Mouse (Mus musculus) small intestine, adult 2 months (tissue): ENCODE data around the gene Nlgn2. TPM values are rescaled to one million over a fixed set of nuclear protein-coding genes. Genes with fewer than 3 reads are reported as not detected.

Experiments
- H3K27ac ChIP-seq: fragments of 200-500 bp; 2 replicates; pipeline ENCODE4 v1.5.1; 2012; ENCODE audit warnings: low read depth, low read length, control low read depth, inconsistent platforms; ENCODE audit not compliant: insufficient read depth
- H3K27me3 ChIP-seq: fragments of 200-500 bp; 2 replicates; pipeline ENCODE4 v1.6.1; 2012; ENCODE audit warnings: mild to moderate bottlenecking, moderate library complexity, low read length, inconsistent platforms; ENCODE audit not compliant: control insufficient read depth, insufficient read depth
- H3K36me3 ChIP-seq: fragments of 200-500 bp; 2 replicates; pipeline ENCODE4 v1.6.1; 2012; ENCODE audit warnings: mild to moderate bottlenecking, low read length, control low read depth, inconsistent platforms; ENCODE audit not compliant: control insufficient read depth, insufficient read depth
- H3K4me1 ChIP-seq: fragments of 200-500 bp; 2 replicates; pipeline ENCODE4 v1.6.1; 2012; ENCODE audit warnings: low read length, inconsistent platforms, mixed read lengths; ENCODE audit not compliant: control insufficient read depth, insufficient read depth, insufficient read length
- H3K4me3 ChIP-seq: fragments of 200-500 bp; 2 replicates; pipeline ENCODE4 v1.5.1; 2012; ENCODE audit warnings: low read depth, mild to moderate bottlenecking, control low read depth, inconsistent platforms, low read length, moderate library complexity
- CTCF ChIP-seq: fragments of 200-500 bp; IDR thresholded peaks from 2 replicates; pipeline ENCODE4 v1.5.1; 2012; ENCODE audit warnings: low read depth, mild to moderate bottlenecking, control low read depth, inconsistent platforms, low read length, moderate library complexity, mixed read lengths; ENCODE audit not compliant: insufficient replicate concordance, insufficient read length; ENCODE audit errors: extremely low read depth
- POLR2A ChIP-seq: fragments of 200-500 bp; IDR thresholded peaks from 2 replicates; pipeline ENCODE4 v1.6.1; 2012; ENCODE audit warnings: low read depth, mild to moderate bottlenecking, control low read depth, inconsistent platforms, low read length, moderate library complexity
- WGBS: fragments of 180-500 bp; shearing (Covaris S2); methylation state at CpG from one replicate; pipeline ENCODE4 v1.1.7; 2018; 5-methylcytosine and 5-hydroxymethylcytosine counted together
- polyA plus RNA-seq: library from polyadenylated mRNA; depleted of rRNA; stranded (reverse); fragments of >200 nt; gene quantifications from 2 replicates; pipeline ENCODE4 v1.2.3, GENCODE M21; 2012

The Nlgn2 gene
- polyA plus RNA-seq, 1 experiment: 11.1 TPM

DNA sequence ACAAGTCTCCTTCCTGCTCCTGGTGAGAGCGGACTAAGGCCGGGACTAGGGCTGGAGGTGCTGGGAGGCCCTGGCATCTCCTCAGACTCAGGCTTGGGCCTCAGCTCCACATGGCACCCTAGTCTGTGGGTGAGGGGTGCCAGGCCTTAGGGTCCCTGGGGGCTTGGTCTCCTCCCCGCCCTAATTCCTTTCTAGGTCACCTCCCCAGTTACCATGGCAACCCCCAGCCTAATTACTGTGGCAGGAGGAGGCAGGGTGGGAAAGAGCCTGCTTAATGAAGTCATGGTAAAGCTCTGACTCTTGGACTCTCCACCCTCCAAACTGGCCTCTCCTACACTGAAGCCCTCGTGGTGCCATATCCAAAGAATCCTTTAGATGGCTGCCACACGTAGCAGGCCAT is 8.8 kb downstream of the Nlgn2 start:
- no peak overlapping the region for H3K4me3 ChIP-seq
- no peaks in the 10 kb centered on the region for H3K27me3 ChIP-seq
- no peaks in the 10 kb centered on the region for H3K36me3 ChIP-seq
- TF ChIP-seq CTCF (no peak), POLR2A (no peak)
- H3K4me1 ChIP-seq: peaks cover 2% of the 10 kb centered on the region
- WGBS: 72% methylated on average over 5 of the region's 5 CpGs
- H3K27ac ChIP-seq: no peak overlapping the region

DNA sequence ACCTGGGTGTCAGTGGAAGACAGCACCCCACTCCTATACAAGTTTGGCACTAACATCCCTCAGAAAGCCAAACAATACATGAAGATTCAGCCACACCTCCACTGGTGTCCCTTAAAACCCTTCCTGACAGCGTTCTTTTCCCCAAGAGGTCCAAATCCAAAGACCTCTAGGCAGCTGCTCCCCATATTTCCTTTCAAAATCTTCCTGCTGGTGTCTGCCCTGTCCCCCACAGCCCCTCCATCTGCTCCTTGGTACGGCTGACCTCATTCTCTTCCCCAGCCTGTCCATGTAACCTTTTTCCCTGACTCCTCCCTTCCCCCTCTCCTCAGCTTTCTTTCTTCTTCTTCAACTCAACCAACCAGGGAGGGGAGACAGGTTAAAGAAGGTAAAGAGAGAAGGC is 14.1 kb downstream of the Nlgn2 start:
- Histone ChIP-seq H3K36me3 (no peaks in the 10 kb centered on the region), H3K27ac (no peak overlapping the region), H3K4me1 (no peaks in the 10 kb centered on the region), H3K27me3 (no peaks in the 10 kb centered on the region), H3K4me3 (no peak overlapping the region)
- WGBS: 72% methylated on average over 2 of the region's 2 CpGs
- no peak for TF ChIP-seq CTCF
- no peak for TF ChIP-seq POLR2A

- Histone ChIP-seq H3K36me3 (no peaks in the 10 kb centered on the region), H3K4me1 (no peaks in the 10 kb centered on the region), H3K27me3 (no peaks in the 10 kb centered on the region), H3K27ac (no peak within 1 kb of the TSS), H3K4me3 (no peak within 1 kb of the TSS)
- 81% methylated on average over 3 of the region's 3 CpGs for WGBS
- no peak for TF ChIP-seq CTCF
- TF ChIP-seq POLR2A: no peak
Measured at GRCm38 (mm10) chr11:69822080-69822479, 15.5 kb downstream of the Nlgn2 start, which contains the start of gene Spem1. Gene Spem1 (minus strand): TSS chr11:69822180.

DNA sequence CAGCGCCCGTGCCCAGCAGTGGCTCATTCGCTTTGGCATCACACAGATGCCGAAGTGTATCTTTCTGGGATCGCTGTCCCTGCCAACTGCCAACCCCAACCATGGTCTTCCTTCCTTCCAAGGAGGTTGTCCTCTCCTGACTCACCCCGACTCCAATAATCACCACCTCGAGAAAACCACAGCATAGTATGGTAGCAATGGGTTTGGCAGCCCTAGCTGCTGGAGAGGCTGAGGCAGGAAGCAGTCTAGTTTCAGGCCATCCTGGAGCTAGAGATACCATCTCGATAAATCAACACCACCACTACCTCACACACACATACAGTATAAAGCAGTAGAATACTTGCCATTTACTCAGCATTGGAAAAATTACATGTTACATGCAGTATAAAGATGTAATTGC is 18.7 kb downstream of the Nlgn2 start:
- WGBS: 90% methylated on average over 8 of the region's 8 CpGs
- Histone ChIP-seq H3K36me3 (no peaks in the 10 kb centered on the region), H3K27me3 (no peaks in the 10 kb centered on the region), H3K4me1 (no peaks in the 10 kb centered on the region), H3K27ac (no peak overlapping the region), H3K4me3 (no peak overlapping the region)
- TF ChIP-seq POLR2A (no peak), CTCF (no peak)

GRCm38 (mm10) chr11:69818365-69818764 is 19.2 kb downstream of the Nlgn2 start, which contains the start of gene Spem2:
Gene Spem2 (minus strand): TSS chr11:69818465.
- Histone ChIP-seq H3K4me3 (no peak within 1 kb of the TSS), H3K27ac (no peak within 1 kb of the TSS)

GRCm38 (mm10) chr11:69816520-69816919 is 21.1 kb downstream of the Nlgn2 start:
- Histone ChIP-seq H3K27ac (no peak overlapping the region), H3K36me3 (no peaks in the 10 kb centered on the region), H3K27me3 (no peaks in the 10 kb centered on the region), H3K4me1 (no peaks in the 10 kb centered on the region), H3K4me3 (no peak overlapping the region)
- TF ChIP-seq CTCF: no peak
- no peak for TF ChIP-seq POLR2A
- 33% methylated on average over 12 of the region's 12 CpGs for WGBS

More at GRCm38 (mm10) chr11:69818365-69818764, 19.2 kb downstream of the Nlgn2 start, which contains the start of gene Spem2:
- 87% methylated on average over 2 of the region's 2 CpGs for WGBS
- TF ChIP-seq POLR2A: no peak
- TF ChIP-seq CTCF: no peak
- Histone ChIP-seq H3K4me1 (no peaks in the 10 kb centered on the region), H3K36me3 (no peaks in the 10 kb centered on the region), H3K27me3 (no peaks in the 10 kb centered on the region)

- 78% methylated on average over 10 of the region's 10 CpGs for WGBS
- Histone ChIP-seq H3K27ac (no peak within 1 kb of the TSS), H3K36me3 (no peaks in the 10 kb centered on the region), H3K27me3 (no peaks in the 10 kb centered on the region), H3K4me3 (no peak within 1 kb of the TSS), H3K4me1 (no peaks in the 10 kb centered on the region)
- TF ChIP-seq POLR2A (no peak), CTCF (peak; percentile 26; the same call in 1 of the 2 replicates)
Measured at GRCm38 (mm10) chr11:69815155-69815554, 22.4 kb downstream of the Nlgn2 start, which contains the start of gene Gm39566. Gene Gm39566 (minus strand): TSS chr11:69815298.
